27 mouse cellular contexts compared by ENCODE assay signal in the genomic region with DNA sequence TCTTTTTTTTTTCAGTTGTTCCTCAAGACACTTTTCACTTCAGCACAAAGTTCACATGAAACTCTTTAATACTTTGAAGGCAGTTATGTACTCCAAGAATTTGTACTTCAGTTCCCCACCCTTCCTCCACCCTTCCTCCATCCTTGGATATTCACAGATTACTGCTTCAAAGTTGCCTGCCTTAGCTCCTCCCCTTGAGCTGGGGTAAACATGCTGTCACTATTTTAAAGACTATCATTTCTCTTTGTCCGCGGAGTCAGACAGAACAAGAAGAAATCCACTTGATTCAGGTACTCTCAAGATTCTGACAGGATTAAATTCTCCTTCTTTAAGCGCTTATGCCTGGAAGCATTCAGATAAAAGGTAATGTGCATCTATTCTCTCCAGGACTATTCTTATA. TPM values are rescaled to one million over a fixed set of nuclear protein-coding genes. Genes with fewer than 3 reads are reported as not detected.
DNase-seq lines count a peak whose midpoint lies in the region; ATAC-seq and TF ChIP-seq lines count a peak whose summit lies in the region.
"Had no signal": no experiment of that assay in that cellular context is flagged by ENCODE, and none has a peak within 500 bp of the region (broad histone marks: within the 10 kb centered on the region; RNA-seq: fewer than 3 reads in every experiment).

No protein-coding gene starts in this region.

- TF ChIP-seq CTCF in layer of hippocampus, adult 2 months (conservative IDR thresholded peaks at IDR 0.05) = no peak
- TF ChIP-seq CTCF in intestine, postnatal 0 days (IDR thresholded peaks at IDR 0.05; ENCODE audit: low read depth) = no peak

- ATAC-seq in intestine, postnatal 0 days = no peak
- ATAC-seq: CD4-positive, CD25-positive, alpha-beta regulatory T cell, adult 4 months; forebrain, postnatal 0 days; intestine, embryonic 16.5 days; midbrain, embryonic 13.5 days had no signal

- peak overlapping the region; percentile 9; the same call in 1 of the 2 replicates for H3K4me3 ChIP-seq in layer of hippocampus, adult 2 months
- H3K4me3 ChIP-seq in intestine, postnatal 0 days (ENCODE audit: low read depth, low read length) = no peak overlapping the region
- H3K4me3 ChIP-seq: embryonic facial prominence, embryonic 13.5 days; heart, embryonic 10.5 days; hindbrain, embryonic 13.5 days; limb, embryonic 13.5 days; midbrain, embryonic 13.5 days; neural tube, embryonic 13.5 days had no signal

- H3K9me3 ChIP-seq in intestine, postnatal 0 days (ENCODE audit: control insufficient read depth) = no peaks in the 10 kb centered on the region
- H3K9me3 ChIP-seq: embryonic facial prominence, embryonic 13.5 days; heart, embryonic 10.5 days; hindbrain, embryonic 13.5 days; limb, embryonic 13.5 days; midbrain, embryonic 13.5 days; neural tube, embryonic 13.5 days had no signal

- WGBS in intestine, postnatal 0 days = 53% methylated on average over 3 of the region's 3 CpGs

- H3K9ac ChIP-seq in intestine, postnatal 0 days (ENCODE audit: low read depth, low read length) = no peak overlapping the region
- H3K9ac ChIP-seq: embryonic facial prominence, embryonic 13.5 days; forebrain, postnatal 0 days; hindbrain, embryonic 13.5 days; limb, embryonic 13.5 days; midbrain, embryonic 13.5 days; neural tube, embryonic 13.5 days had no signal

- peak overlapping the region; percentile 8; the same call in 1 of the 2 replicates for H3K27ac ChIP-seq in layer of hippocampus, adult 2 months
- no peak overlapping the region for H3K27ac ChIP-seq in intestine, postnatal 0 days (ENCODE audit: low read depth, low read length)
- H3K27ac ChIP-seq: embryonic facial prominence, embryonic 13.5 days; heart, embryonic 10.5 days; hindbrain, embryonic 13.5 days; limb, embryonic 13.5 days; macrophage; midbrain, embryonic 13.5 days; neural tube, embryonic 13.5 days had no signal

- H3K36me3 ChIP-seq in intestine, postnatal 0 days (ENCODE audit: control insufficient read depth, insufficient read depth) = no peaks in the 10 kb centered on the region
- H3K36me3 ChIP-seq: embryonic facial prominence, embryonic 13.5 days; heart, embryonic 10.5 days; hindbrain, embryonic 13.5 days; limb, embryonic 13.5 days; midbrain, embryonic 13.5 days; neural tube, embryonic 13.5 days had no signal

- peak; percentile 24 to 51 for DNase-seq in heart, adult 18-20 months
- no peak for DNase-seq in heart, postnatal 4 days
- no peak for DNase-seq in layer of hippocampus, adult 2 months (ENCODE audit: low spot score in 2 of 2)
- DNase-seq in layer of hippocampus, postnatal 36 days = no peak
- peak; percentile 44 for DNase-seq in lung, postnatal 10 days
- DNase-seq in adrenal gland, postnatal 36 days = no peak
- DNase-seq: adrenal gland, postnatal 25 days; cerebellum, adult 18-20 months; cerebellum, postnatal 10 days; forebrain, postnatal 0 days; gastrocnemius, postnatal 25 days; kidney, adult 9 months; kidney, postnatal 10 days; layer of hippocampus, adult 9-11 months; thymus, postnatal 4 days had no signal

- H3K4me1 ChIP-seq in intestine, postnatal 0 days (replicated peaks; ENCODE audit: control insufficient read depth, insufficient read depth, low read length) = no peaks in the 10 kb centered on the region
- H3K4me1 ChIP-seq: embryonic facial prominence, embryonic 13.5 days; heart, embryonic 10.5 days; hindbrain, embryonic 13.5 days; limb, embryonic 13.5 days; midbrain, embryonic 13.5 days; neural tube, embryonic 13.5 days had no signal

- no peak overlapping the region for H3K4me2 ChIP-seq in intestine, postnatal 0 days (replicated peaks; ENCODE audit: low read depth)
- H3K4me2 ChIP-seq: embryonic facial prominence, embryonic 13.5 days; hindbrain, embryonic 13.5 days; limb, embryonic 13.5 days; liver, embryonic 11.5 days; midbrain, embryonic 13.5 days; neural tube, embryonic 13.5 days had no signal

- H3K27me3 ChIP-seq in intestine, postnatal 0 days (replicated peaks; ENCODE audit: control insufficient read depth, insufficient read depth, low read length) = no peaks in the 10 kb centered on the region
- H3K27me3 ChIP-seq: embryonic facial prominence, embryonic 13.5 days; hindbrain, embryonic 13.5 days; limb, embryonic 13.5 days; midbrain, embryonic 13.5 days; neural tube, embryonic 13.5 days had no signal

RNA-seq across cellular contexts. Expression of a gene that starts 55.9 kb away (rescaled TPM):
- under 1 TPM; 0.20 to 0.46 TPM for total RNA-seq in heart, adult 18-20 months (2021)
- total RNA-seq in heart, postnatal 4 days (2021) = 1 to 10 TPM; 1.4 to 1.8 TPM
- total RNA-seq in layer of hippocampus, adult 2 months (2021) = 10 to 100 TPM; 31.8 to 32.7 TPM
- 10 to 100 TPM; 31.1 to 32.1 TPM for total RNA-seq in layer of hippocampus, postnatal 36 days (2021)
- total RNA-seq in adrenal gland, postnatal 36 days (2021) = 1 to 10 TPM; 5.2 to 6.9 TPM
- polyA plus RNA-seq in intestine, postnatal 0 days (2015; fragmentation: Nextera tagmentation; extraction: Ambion mirVana) = 3.5 and 3.9 TPM in 2 replicates
- total RNA-seq: megakaryocyte-erythroid progenitor cell, adult 5-6 weeks had no signal

Comparison
In these comparisons a context has a peak if more than half of its experiments do, and no peak if none do; other contexts are left out.
1. DNase-seq: peak in heart, adult 18-20 months (2 of 2) and lung, postnatal 10 days (single experiment); none in heart, postnatal 4 days (single experiment), layer of hippocampus, adult 2 months (0 of 2), layer of hippocampus, postnatal 36 days (0 of 2) and adrenal gland, postnatal 36 days (0 of 2).
2. RNA of a gene that starts 55.9 kb away (total RNA-seq): 31.8 to 32.7 TPM in layer of hippocampus, adult 2 months and 31.1 to 32.1 TPM in layer of hippocampus, postnatal 36 days; 5.2 to 6.9 TPM in adrenal gland, postnatal 36 days, 1.4 to 1.8 TPM in heart, postnatal 4 days and 0.20 to 0.46 TPM in heart, adult 18-20 months; every median in the first group is over 4 times any median in the second.